Mouse (Mus musculus): Measurements from ENCODE around the gene Abcb8. TPM values are rescaled to one million over a fixed set of nuclear protein-coding genes. Genes with fewer than 3 reads are reported as not detected.
A peak's percentile ranks its signal among the peaks of the same experiment; 100 is the strongest.

Abcb8 gene
- total RNA-seq, 1 experiment from 2014 or later: 7.6 TPM

DNA sequence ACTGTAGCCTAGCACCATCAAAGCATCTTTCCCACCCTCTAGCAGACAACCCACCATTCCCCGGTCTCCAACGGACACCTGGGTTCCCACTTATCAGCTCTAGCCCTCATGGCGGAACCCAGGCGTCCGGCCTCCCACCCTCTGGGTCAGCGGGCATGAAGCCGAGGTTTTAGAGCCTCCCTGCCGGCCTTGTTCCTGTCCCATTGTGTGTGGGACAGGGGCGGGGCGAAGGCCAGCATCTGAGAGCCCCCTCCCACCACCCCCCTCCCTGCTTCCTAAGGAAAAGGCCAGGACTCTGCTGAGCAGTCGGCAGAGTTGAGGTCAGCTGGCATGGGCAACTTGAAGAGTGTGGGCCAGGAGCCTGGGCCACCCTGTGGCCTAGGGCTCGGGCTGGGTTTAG is 29.0 kb upstream of the Abcb8 start, which contains the start of gene Nos3:
Gene Nos3, plus strand, starts transcription at position 303 of the 400 bp plus-strand sequence.
- no peak for ATAC-seq (replicated peaks; ENCODE audit: insufficient number of reproducible peaks, low FRiP score, low TSS enrichment, poor library complexity, severe bottlenecking)

- no peak for ATAC-seq (replicated peaks; ENCODE audit: insufficient number of reproducible peaks, low FRiP score, low TSS enrichment, poor library complexity, severe bottlenecking)
These were observed 28.5 kb upstream of the Abcb8 start for GRCm38 (mm10) chr5:24364963-24365362.

GRCm38 (mm10) chr5:24365528-24365927 is 27.9 kb upstream of the Abcb8 start:
- ATAC-seq (replicated peaks; ENCODE audit: insufficient number of reproducible peaks, low FRiP score, low TSS enrichment, poor library complexity, severe bottlenecking): no peak

- ATAC-seq (replicated peaks; ENCODE audit: insufficient number of reproducible peaks, low FRiP score, low TSS enrichment, poor library complexity, severe bottlenecking): no peak
These were observed 27.0 kb upstream of the Abcb8 start for GRCm38 (mm10) chr5:24366426-24366825.

- no peak for ATAC-seq (replicated peaks; ENCODE audit: insufficient number of reproducible peaks, low FRiP score, low TSS enrichment, poor library complexity, severe bottlenecking)
These were observed 23.7 kb upstream of the Abcb8 start for GRCm38 (mm10) chr5:24369767-24370166.

DNA sequence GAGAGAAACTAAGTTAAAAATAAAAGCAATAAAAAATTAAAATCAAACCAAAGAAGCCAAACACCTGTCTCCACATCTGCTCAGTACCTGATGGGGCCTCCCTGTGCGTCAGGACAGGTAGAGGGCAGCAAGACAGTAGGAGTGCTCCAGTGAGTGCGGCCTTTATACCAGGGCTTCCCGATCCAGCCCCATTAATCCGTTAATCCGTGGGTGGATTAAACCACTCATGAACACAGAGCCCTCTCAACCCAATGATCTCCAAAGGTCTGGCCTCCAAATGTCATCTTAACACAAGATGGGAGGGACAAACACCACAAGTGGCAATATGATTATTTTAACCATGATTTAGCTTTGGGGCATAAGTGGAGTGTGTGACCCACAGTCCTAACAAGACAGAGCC is 19.7 kb upstream of the Abcb8 start:
- ATAC-seq (replicated peaks; ENCODE audit: insufficient number of reproducible peaks, low FRiP score, low TSS enrichment, poor library complexity, severe bottlenecking): no peak

DNA sequence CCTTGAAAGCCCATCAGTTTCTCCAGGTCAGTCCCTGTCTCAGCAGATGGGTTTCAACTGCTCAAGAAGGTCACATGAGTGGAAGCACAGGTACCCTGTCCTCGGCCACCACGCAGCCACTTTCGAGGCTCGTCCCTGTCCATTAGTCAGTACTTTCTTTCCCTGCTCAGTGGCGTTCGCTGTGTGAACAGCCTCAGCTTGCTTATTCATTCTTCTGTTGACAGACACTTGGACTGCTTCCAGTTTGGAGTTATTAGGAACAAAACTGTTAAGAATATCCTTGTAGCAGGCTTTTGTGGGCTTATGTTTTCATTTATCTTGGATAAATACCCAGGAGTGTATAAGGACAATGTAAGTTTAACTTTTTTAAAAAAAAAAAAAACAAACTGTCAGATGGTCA is 19.2 kb upstream of the Abcb8 start:
- ATAC-seq (replicated peaks; ENCODE audit: insufficient number of reproducible peaks, low FRiP score, low TSS enrichment, poor library complexity, severe bottlenecking): no peak

DNA sequence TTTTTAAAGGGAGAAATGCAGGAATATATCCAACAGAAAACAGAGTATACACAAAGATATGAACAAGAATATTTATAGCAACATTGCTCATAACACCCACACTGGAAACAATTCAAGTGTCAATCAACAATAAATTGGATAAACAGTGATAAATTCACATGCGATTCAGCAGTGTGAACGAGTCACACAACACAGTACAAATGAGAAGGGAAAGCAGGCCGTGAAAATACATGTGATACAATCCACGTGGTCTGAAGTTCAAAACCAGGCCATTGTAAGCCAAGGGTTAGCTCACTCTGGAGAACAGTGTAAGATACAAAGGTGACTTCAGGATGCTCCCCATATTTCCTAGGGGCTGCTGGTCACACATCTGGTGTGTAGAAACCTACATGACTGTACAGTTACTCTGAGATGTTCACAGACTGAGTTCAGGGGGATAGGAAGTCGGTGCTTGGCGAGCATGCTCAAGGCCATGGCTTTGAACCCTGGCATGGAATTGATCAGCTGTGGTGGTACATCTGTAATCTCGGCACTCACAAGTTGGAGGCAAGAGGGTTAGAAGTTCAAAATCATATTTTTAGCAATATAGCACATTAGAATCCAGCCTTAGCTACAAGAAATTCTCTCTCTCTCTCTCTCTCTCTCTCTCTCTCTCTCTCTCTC is 18.7 kb upstream of the Abcb8 start:
- no peak for ATAC-seq (replicated peaks; ENCODE audit: insufficient number of reproducible peaks, low FRiP score, low TSS enrichment, poor library complexity, severe bottlenecking)

DNA sequence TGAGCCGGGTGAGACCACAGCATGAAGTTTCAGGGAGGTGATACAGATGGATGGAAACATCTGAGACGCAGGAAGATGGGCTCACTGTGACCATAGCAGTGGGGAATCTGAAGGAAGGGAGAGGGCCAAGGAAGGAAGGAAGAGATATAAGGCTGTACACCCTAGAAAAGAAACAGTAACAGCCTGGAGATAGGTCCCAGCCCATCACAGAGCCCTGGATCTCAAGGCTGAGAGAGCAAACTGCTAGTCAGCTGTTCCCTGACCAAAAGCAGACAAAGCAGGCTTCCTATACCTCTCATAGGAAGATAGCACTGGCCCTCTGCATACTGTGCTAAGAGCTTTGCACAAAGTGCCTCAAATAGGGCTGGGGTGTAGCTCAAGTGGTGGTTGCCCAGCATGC is 14.8 kb upstream of the Abcb8 start:
- ATAC-seq (replicated peaks; ENCODE audit: insufficient number of reproducible peaks, low FRiP score, low TSS enrichment, poor library complexity, severe bottlenecking): no peak

GRCm38 (mm10) chr5:24379501-24379900 is 14.0 kb upstream of the Abcb8 start:
- no peak for ATAC-seq (replicated peaks; ENCODE audit: insufficient number of reproducible peaks, low FRiP score, low TSS enrichment, poor library complexity, severe bottlenecking)

DNA sequence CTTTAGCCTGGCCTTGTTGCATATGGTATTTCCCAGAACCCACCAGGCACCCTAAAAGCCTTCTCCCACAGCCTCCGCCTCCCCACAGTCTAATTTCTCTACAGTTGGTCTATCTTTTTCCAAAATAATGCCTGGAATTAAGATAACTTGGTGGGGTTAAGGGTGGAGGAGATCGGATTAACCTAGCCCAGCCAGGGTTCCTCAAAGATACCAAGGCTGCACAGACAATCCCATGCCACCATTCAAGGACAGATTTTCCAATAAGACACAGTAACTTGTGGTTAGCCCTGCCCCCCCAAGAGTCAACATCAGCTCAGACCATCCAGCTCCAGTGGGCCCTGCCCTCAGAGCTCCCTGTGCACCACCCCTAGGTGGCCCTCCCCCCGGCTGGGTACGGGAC is 13.0 kb upstream of the Abcb8 start:
- ATAC-seq (replicated peaks; ENCODE audit: insufficient number of reproducible peaks, low FRiP score, low TSS enrichment, poor library complexity, severe bottlenecking): no peak

- no peak for ATAC-seq (replicated peaks; ENCODE audit: insufficient number of reproducible peaks, low FRiP score, low TSS enrichment, poor library complexity, severe bottlenecking)
These were observed 12.0 kb upstream of the Abcb8 start for GRCm38 (mm10) chr5:24381486-24381885.

GRCm38 (mm10) chr5:24381988-24382387 is 11.5 kb upstream of the Abcb8 start:
- ATAC-seq (replicated peaks; ENCODE audit: insufficient number of reproducible peaks, low FRiP score, low TSS enrichment, poor library complexity, severe bottlenecking): no peak

- peak; percentile 71 for ATAC-seq (replicated peaks; ENCODE audit: insufficient number of reproducible peaks, low FRiP score, low TSS enrichment, poor library complexity, severe bottlenecking)
These were observed 10.2 kb upstream of the Abcb8 start for GRCm38 (mm10) chr5:24383026-24383859.

- no peak for ATAC-seq (replicated peaks; ENCODE audit: insufficient number of reproducible peaks, low FRiP score, low TSS enrichment, poor library complexity, severe bottlenecking)
These were observed 9.1 kb upstream of the Abcb8 start for GRCm38 (mm10) chr5:24384407-24384806.

- ATAC-seq (replicated peaks; ENCODE audit: insufficient number of reproducible peaks, low FRiP score, low TSS enrichment, poor library complexity, severe bottlenecking): no peak
These were observed 8.1 kb upstream of the Abcb8 start for GRCm38 (mm10) chr5:24385374-24385773.

DNA sequence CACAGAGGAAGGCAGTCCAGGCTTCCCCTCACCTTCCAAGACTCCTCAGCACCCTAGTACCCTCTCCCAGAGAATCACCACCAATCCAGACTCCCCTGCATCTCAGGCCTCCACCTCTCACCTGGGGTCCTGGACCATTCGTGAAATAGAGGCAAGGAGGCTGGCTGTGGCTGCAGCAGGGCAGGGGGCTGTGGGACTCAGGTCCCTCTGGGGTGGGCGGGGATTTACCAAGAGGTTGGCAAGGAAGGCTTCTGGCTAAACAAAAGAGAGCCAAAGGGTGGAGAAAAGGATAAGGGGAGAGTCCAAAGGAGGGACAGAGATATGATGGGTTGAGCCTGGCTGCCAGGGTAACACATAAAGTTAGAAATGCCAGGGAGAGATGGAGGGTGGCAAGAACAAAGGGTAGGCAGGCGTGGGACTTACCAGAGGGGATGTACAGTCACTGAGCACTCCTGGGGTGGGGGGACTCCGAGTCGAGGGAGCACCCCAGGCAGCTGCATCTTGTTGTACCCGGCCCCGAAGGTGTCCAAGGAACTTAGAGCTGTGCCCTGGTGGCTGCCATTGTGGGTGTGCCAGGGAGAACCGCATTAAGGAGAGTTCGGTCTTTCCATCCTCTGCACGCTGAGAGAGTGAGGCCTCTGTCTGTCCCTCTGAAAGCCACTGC is 7.4 kb upstream of the Abcb8 start:
- ATAC-seq (replicated peaks; ENCODE audit: insufficient number of reproducible peaks, low FRiP score, low TSS enrichment, poor library complexity, severe bottlenecking): no peak

DNA sequence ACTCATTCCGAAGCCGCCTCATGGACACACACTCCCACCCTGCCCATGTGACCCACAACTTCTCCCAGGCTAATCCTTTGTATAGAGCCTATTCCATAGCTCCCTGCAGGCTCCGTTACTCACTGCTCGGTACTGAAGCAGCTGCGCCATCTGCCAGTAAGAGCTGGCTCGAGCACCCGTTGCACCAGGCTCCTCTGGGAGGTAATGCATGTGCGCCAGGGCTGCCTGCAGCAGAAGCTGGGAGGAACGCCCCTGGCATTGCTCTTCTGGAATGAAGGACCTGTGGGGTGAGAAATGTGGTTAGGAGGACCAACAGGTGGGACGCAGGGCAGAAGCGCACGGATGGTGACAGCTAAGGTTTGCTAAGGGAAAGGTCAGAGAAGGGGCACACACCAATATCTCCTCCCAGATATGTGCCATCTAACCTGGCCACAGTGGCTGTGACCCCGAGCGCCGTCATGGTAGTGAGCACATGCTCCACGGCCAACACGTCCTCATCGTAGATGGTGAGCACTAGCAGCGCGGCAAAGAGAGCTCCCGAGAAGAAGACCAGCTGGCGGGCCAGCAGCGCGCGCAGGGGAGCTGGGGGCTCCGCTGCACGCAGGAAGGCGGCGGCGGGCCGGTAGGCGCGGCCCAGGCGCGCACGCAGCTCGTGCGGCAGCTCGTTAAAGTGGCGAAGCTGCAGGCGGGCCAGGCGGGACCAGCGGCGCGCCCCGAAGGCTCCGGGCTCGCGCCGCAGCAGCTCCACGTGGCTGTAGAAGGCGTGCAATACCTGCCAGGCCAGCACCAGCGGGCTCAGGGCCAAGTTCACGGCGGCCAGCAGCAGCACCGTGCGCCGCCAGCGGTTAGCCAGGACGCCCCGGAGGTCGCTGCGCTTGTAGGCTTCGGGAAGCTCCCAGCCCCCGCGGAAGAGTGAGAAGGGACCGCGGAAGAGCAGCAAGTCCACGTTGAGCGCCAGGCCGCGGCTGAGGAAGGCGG is 5.9 kb upstream of the Abcb8 start:
- ATAC-seq (replicated peaks; ENCODE audit: insufficient number of reproducible peaks, low FRiP score, low TSS enrichment, poor library complexity, severe bottlenecking): no peak

Data from monocyte, adult 5-6 weeks (primary cell).